Mouse (Mus musculus) intestine, postnatal 0 days (tissue): ENCODE measurements around the gene Apoe. TPM values are rescaled to one million over a fixed set of nuclear protein-coding genes. Genes with fewer than 3 reads are reported as not detected.

Experiments used
- ATAC-seq: fragments of 200-750 bp; cut with Nextera tagmentation; 2 replicates; pipeline ENCODE4 v1.8.0; 2017; ENCODE audit warnings: mild to moderate bottlenecking, moderate TSS enrichment, moderate library complexity
- H3K27ac ChIP-seq: fragments of 300-500 bp; sonication (generic); 2 replicates; pipeline ENCODE4 v1.5.1; 2014; ENCODE audit warnings: mild to moderate bottlenecking, low read depth, low read length, moderate library complexity
- H3K27me3 ChIP-seq: fragments of 300-500 bp; sonication (generic); replicated peaks from 2 replicates; pipeline ENCODE4 v1.6.1; 2014; ENCODE audit warnings: low read length, mixed read lengths; ENCODE audit not compliant: control insufficient read depth, insufficient read depth
- H3K36me3 ChIP-seq: fragments of 300-500 bp; sonication (generic); 2 replicates; pipeline ENCODE4 v1.6.1; 2014; ENCODE audit warnings: mild to moderate bottlenecking, moderate library complexity; ENCODE audit not compliant: control insufficient read depth, insufficient read depth
- H3K4me1 ChIP-seq: fragments of 300-500 bp; sonication (generic); replicated peaks from 2 replicates; pipeline ENCODE4 v1.6.1; 2014; ENCODE audit warnings: antibody characterized with exemption, low read length, mixed read lengths; ENCODE audit not compliant: control insufficient read depth, insufficient read depth
- H3K4me2 ChIP-seq: fragments of 300-500 bp; sonication (generic); replicated peaks from 2 replicates; pipeline ENCODE4 v1.6.1; 2014; ENCODE audit warnings: low read depth, mild to moderate bottlenecking, moderate library complexity
- H3K4me3 ChIP-seq: fragments of 300-500 bp; sonication (generic); 2 replicates; pipeline ENCODE4 v1.5.1; 2014; ENCODE audit warnings: low read depth, low read length
- H3K9ac ChIP-seq: fragments of 300-500 bp; sonication (generic); 2 replicates; pipeline ENCODE4 v1.6.1; 2014; ENCODE audit warnings: mild to moderate bottlenecking, low read depth, low read length
- H3K9me3 ChIP-seq: fragments of 300-500 bp; sonication (generic); 2 replicates; pipeline ENCODE4 v1.6.1; 2016; ENCODE audit warnings: mixed run types; ENCODE audit not compliant: control insufficient read depth
- CTCF ChIP-seq: sonication (generic); IDR thresholded peaks from 2 replicates; pipeline ENCODE4 v1.5.1; 2016; ENCODE audit warnings: low read depth, mild to moderate bottlenecking, control low read depth, antibody characterized with exemption, moderate library complexity
- WGBS: fragments of 180-500 bp; shearing (Covaris S2); extraction: QIAGEN DNeasy Blood & Tissue Kit; methylation state at CpG from one replicate; pipeline ENCODE4 v1.1.7; 2014; 5-methylcytosine and 5-hydroxymethylcytosine counted together
- polyA plus RNA-seq: library from polyadenylated mRNA; unstranded; fragments of >200 nt; fragmentation: Nextera tagmentation; extraction: Ambion mirVana; gene quantifications from 2 replicates; pipeline ENCODE4 v1.2.1, GENCODE M21; 2015

Apoe gene
- 435 and 436 TPM in 2 replicates for polyA plus RNA-seq

DNA sequence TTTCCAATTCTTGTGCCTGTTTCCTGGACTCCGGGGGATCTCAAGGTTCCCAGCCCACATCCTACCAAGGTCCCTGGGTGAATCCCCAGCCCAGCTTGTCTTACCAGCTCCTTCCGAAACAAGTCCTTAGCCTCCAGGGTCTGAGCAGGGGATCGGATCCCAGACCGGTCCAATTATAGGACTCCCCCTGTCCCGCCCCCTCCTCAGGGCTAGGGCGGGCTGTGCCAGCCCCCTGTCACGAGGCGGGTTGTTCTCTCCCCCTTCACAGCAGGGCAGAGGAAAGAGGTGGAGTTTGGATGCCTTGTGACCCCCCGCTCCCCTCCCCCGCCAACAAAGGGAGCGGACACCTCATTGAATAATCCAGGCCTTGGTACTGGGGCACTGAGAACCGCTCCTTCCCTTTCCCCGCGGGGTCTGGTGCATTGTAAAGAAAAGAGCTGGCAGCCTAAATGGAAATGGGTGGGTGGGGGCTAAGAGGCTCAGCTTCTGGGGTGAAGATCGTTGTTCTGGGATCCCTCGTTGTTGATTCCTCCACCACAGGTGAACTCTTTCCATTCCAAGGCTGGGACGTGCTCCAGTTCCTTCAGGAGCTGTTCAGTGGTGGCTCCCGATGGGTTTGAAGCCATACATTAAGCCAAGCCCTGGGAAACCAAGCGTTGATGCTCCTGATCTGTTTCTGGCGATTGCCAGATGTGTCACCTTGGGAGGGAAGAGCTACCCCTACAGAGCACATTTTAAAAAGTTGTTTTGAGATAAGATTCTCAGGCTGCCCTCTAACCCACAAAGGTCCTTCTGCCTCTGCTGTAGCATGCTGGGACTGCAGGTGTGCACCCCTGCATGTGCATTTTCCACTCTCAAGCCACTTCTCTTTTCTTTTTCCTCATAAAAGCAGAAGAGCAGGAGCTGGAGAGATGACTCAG, at the start of gene Apoe:
Apoe (minus strand) TSS at position 282 of the 920 bp plus-strand sequence.
- Histone ChIP-seq H3K36me3 (peaks cover 21% of the 10 kb centered on the region; the same call in 1 of the 2 replicates), H3K27ac (peak within 1 kb of the TSS; percentile 83; the same call in 1 of the 2 replicates), H3K9me3 (no peaks in the 10 kb centered on the region), H3K4me2 (peak within 1 kb of the TSS; percentile 53), H3K4me1 (peaks cover 10% of the 10 kb centered on the region), H3K9ac (peak within 1 kb of the TSS; percentile 38; the same call in 1 of the 2 replicates), H3K4me3 (peak within 1 kb of the TSS; percentile 30), H3K27me3 (no peaks in the 10 kb centered on the region)
- 17% methylated on average over 20 of the region's 20 CpGs for WGBS
- TF ChIP-seq CTCF = peak; percentile 22; the same call in 1 of the 2 replicates
- no peak for ATAC-seq

DNA sequence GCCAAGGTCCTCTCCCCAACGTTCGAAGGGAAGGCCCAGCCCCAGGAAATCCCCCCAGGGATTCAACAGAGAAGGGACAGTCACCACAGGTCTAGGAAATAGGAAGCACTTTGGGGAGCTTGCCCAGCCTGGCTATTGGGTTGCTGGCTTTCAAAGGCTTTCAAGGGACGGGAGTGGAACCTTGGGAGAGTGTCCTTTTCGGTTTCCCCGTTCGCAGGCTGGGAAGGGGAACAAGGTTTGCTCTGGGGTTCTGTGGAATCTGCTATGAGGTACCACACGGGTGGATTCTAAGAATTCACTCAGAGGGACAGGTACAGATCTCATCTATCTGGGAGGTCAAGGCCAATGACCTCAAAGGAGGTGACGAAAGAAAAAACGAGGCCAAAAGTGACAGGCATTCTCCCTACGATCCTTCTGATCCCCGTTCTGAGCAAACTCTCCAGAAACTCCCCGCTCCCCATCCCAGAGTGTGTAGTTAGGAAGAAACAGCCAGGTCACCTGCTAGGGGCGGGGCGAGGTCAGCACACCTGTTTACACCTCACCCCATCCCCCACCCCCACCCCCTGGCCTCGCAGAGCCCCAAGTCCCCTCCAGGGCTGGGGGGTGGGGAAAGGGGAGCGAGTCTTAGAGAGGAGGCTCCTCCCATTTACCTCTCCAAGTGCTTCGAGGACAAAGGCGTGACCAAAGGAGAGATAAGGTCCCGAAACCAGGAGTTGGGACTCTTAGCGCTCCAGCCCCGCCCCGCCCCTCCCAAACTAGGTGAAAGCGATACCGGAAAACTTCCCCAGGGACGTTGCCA, 48.6 kb upstream of the Apoe start:
- H3K9ac ChIP-seq = peak overlapping the region; percentile 93; the same call in 1 of the 2 replicates
- peaks cover 17% of the 10 kb centered on the region; the same call in 1 of the 2 replicates for H3K4me1 ChIP-seq
- no peaks in the 10 kb centered on the region for H3K9me3 ChIP-seq
- peaks cover 20% of the 10 kb centered on the region; the same call in 1 of the 2 replicates for H3K36me3 ChIP-seq
- no peaks in the 10 kb centered on the region for H3K27me3 ChIP-seq
- TF ChIP-seq CTCF = no peak
- H3K4me2 ChIP-seq = peak overlapping the region; percentile 86
- peak overlapping the region; percentile 90 for H3K4me3 ChIP-seq
- H3K27ac ChIP-seq = peak overlapping the region; percentile 94
- ATAC-seq = peak; percentile 36
- 5% methylated on average over 25 of the region's 25 CpGs for WGBS

DNA sequence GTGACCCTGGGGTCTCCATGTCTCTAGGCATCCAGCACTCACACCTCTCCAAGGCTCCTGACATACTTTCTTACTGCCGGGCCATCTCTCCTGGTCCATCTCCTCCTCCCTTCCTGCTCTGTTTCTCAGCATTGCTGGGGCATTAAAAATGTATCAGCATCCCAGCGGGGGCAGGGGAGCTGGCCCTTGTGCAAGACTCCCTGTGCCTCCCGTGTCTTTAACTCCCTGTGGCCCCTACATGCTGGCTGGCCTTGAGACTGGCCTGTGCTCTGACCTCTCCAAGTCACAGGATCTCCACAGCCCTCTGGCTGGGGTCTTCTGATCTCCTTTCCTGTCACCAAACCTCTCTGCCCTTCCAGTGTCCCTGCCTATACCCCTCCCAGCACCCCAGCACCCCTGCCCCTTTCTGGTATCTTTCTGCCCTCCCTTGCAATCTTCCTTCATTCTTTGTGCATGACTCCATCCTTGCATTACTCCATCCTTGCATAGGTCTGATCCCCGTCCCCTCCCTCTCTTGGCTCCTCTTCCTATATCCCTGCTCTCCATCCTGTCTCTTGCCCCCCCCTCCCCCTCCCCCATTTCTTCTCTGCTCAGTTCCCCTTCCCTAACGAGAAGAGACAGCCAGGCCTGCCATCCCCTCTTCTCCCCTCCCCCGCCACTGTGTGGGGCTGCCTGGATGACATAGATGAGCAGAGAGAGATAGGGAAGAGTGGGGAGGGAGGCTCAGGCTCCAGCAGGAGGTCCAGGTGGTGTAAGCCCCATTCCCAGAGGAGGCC, 47.6 kb upstream of the Apoe start:
- ATAC-seq = no peak
- Histone ChIP-seq H3K27ac (peak overlapping the region; percentile 94; the same call in 1 of the 2 replicates), H3K4me1 (peaks cover 17% of the 10 kb centered on the region; the same call in 1 of the 2 replicates), H3K4me2 (peak overlapping the region; percentile 86), H3K9ac (no peak overlapping the region), H3K36me3 (peaks cover 24% of the 10 kb centered on the region; the same call in 1 of the 2 replicates), H3K9me3 (no peaks in the 10 kb centered on the region), H3K4me3 (peak overlapping the region; percentile 90), H3K27me3 (no peaks in the 10 kb centered on the region)
- 31% methylated on average over 6 of the region's 6 CpGs for WGBS
- TF ChIP-seq CTCF = no peak

DNA sequence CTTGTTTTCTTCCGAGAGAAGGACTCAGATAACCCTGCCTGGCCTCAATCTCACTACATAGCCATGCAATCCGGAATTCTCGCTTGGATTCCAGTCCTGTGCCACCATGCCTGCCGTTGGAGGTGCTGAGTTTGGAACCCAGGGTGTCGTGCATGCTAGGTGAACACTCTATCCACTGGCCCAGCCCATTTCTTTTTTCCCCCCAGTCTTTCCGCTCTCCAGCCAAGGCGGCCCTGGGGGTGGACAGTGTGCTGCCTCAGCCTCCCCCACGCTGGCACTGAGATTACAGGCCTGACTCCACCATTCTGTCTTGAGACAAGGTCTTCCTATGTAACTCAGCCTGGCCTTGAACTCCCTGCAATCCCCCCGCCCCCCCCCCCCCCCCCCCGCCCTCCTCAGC, 47.0 kb upstream of the Apoe start:
- H3K36me3 ChIP-seq = peaks cover 24% of the 10 kb centered on the region; the same call in 1 of the 2 replicates
- H3K27me3 ChIP-seq = no peaks in the 10 kb centered on the region
- H3K4me2 ChIP-seq = no peak overlapping the region
- H3K4me3 ChIP-seq = no peak overlapping the region
- no peak overlapping the region for H3K27ac ChIP-seq
- 71% methylated on average over 8 of the region's 10 CpGs for WGBS
- ATAC-seq = no peak
- peaks cover 16% of the 10 kb centered on the region; the same call in 1 of the 2 replicates for H3K4me1 ChIP-seq
- TF ChIP-seq CTCF = no peak
- no peaks in the 10 kb centered on the region for H3K9me3 ChIP-seq
- no peak overlapping the region for H3K9ac ChIP-seq

DNA sequence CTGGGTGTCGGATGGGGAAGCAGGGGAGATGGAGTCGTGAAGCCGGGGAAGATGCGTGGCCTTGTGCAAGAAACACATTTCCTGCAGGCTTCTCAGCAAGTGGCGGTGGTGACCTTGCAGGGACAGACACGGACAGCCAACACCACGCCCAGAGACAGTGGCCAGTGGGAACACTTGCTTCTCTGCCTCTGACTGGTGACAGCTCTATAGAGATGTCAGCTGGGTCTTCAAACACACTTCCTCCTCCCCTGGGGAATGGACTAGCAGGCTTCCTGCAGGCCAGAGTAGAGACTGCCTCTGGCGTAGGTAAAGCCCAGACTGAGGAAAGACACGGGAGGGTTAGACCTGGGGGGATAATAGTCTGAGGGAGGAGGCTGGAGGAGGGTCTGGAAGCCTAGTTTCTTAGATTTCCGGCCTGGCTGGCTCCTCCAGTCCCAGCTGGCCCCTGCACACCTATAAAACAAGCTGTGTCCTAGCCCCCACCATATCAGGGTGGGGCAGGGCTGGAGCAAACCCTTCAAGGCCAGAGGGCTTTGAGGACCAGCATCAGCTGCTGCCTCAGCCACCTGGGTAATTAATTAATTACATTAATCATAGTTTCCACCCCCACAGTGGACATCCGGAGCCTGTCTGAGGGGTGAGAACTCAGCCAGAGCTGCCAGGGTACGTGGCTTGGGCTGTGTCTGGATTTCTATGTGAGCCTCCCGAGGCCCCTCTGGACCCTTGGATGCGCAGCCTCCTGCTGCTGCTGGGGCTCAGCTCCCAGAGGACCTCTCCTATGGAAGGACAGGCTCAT, 45.8 kb upstream of the Apoe start:
- 47% methylated on average over 14 of the region's 14 CpGs for WGBS
- no peak for ATAC-seq
- no peak overlapping the region for H3K9ac ChIP-seq
- H3K9me3 ChIP-seq = no peaks in the 10 kb centered on the region
- H3K36me3 ChIP-seq = peaks cover 34% of the 10 kb centered on the region; the same call in 1 of the 2 replicates
- H3K4me3 ChIP-seq = no peak overlapping the region
- peak overlapping the region; percentile 13; the same call in 1 of the 2 replicates for H3K4me2 ChIP-seq
- no peaks in the 10 kb centered on the region for H3K27me3 ChIP-seq
- TF ChIP-seq CTCF = no peak
- H3K4me1 ChIP-seq = peaks cover 10% of the 10 kb centered on the region; the same call in 1 of the 2 replicates
- H3K27ac ChIP-seq = peak overlapping the region; percentile 50
